8 mouse cellular contexts compared by ENCODE assay signal in the genomic region with DNA sequence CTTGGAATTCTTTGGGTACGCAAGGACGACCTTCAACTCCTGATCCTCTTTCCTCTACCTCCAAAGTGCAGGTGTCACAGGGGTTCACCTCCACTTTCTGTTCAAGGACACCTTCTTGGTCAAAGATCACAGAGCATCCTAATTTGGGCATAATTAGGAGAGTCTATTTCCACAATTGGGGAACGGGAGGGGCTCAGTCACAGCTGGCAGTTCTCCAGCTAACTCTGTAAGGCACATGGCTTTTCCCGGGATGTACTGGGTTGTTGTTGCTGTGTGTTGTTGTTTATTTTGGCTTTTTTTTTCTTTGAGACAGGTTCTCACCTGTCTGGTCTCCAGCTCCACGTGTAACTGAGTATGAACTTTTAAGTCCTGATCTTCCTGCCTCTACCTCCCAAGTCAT. TPM values are rescaled to one million over a fixed set of nuclear protein-coding genes. Genes with fewer than 3 reads are reported as not detected.
DNase-seq lines count a peak whose midpoint lies in the region; ATAC-seq and TF ChIP-seq lines count a peak whose summit lies in the region.

No protein-coding gene starts in this region.

- no peaks in the 10 kb centered on the region for H3K9me3 ChIP-seq in embryonic facial prominence, embryonic 10.5 days
- H3K9me3 ChIP-seq in intestine, postnatal 0 days (ENCODE audit: control insufficient read depth): no peaks in the 10 kb centered on the region
- H3K9me3 ChIP-seq in neural tube, embryonic 12.5 days: no peaks in the 10 kb centered on the region

- H3K27ac ChIP-seq in kidney, adult 2 months (ENCODE audit: insufficient read depth, low read depth, low read length): peak overlapping the region; percentile 9; the same call in 1 of the 2 replicates
- no peak overlapping the region for H3K27ac ChIP-seq in embryonic facial prominence, embryonic 10.5 days (replicated peaks)
- no peak overlapping the region; the same call in 1 of the 2 replicates for H3K27ac ChIP-seq in intestine, postnatal 0 days (ENCODE audit: low read depth, low read length)
- no peak overlapping the region for H3K27ac ChIP-seq in neural tube, embryonic 12.5 days

- no peaks in the 10 kb centered on the region for H3K27me3 ChIP-seq in kidney, adult 2 months (replicated peaks; ENCODE audit: control insufficient read depth, insufficient read depth, low read length)
- peaks cover 50% of the 10 kb centered on the region for H3K27me3 ChIP-seq in embryonic facial prominence, embryonic 10.5 days (replicated peaks; ENCODE audit: low read depth, poor library complexity, severe bottlenecking)
- H3K27me3 ChIP-seq in intestine, postnatal 0 days (replicated peaks; ENCODE audit: control insufficient read depth, insufficient read depth, low read length): no peaks in the 10 kb centered on the region
- peaks cover 20% of the 10 kb centered on the region for H3K27me3 ChIP-seq in neural tube, embryonic 12.5 days (replicated peaks)

- TF ChIP-seq POLR2A in kidney, adult 2 months (IDR thresholded peaks at IDR 0.05; ENCODE audit: low read depth, low read length): no peak

- 28% methylated on average over 5 of the region's 5 CpGs for WGBS in kidney, adult 2 months
- 45% methylated on average over 5 of the region's 5 CpGs for WGBS in embryonic facial prominence, embryonic 10.5 days
- WGBS in intestine, postnatal 0 days: 40% methylated on average over 5 of the region's 5 CpGs
- 43% methylated on average over 5 of the region's 5 CpGs for WGBS in neural tube, embryonic 12.5 days

- H3K9ac ChIP-seq in intestine, postnatal 0 days (ENCODE audit: low read depth, low read length): peak overlapping the region; percentile 67; the same call in 1 of the 2 replicates
- 0 out of 2 replicates have a peak overlapping the region, but pooled peaks have one; percentile 59 for H3K9ac ChIP-seq in neural tube, embryonic 12.5 days

- peaks cover 3% of the 10 kb centered on the region; the same call in 1 of the 2 replicates for H3K4me1 ChIP-seq in kidney, adult 2 months (ENCODE audit: control insufficient read depth, insufficient read depth, low read length)
- H3K4me1 ChIP-seq in embryonic facial prominence, embryonic 10.5 days: peaks cover 12% of the 10 kb centered on the region
- no peaks in the 10 kb centered on the region for H3K4me1 ChIP-seq in intestine, postnatal 0 days (replicated peaks; ENCODE audit: control insufficient read depth, insufficient read depth, low read length)
- H3K4me1 ChIP-seq in neural tube, embryonic 12.5 days: peaks cover 6% of the 10 kb centered on the region

- H3K4me3 ChIP-seq in kidney, adult 2 months (ENCODE audit: insufficient read depth, low read depth, low read length): peak overlapping the region; percentile 68
- peak overlapping the region; percentile 67 for H3K4me3 ChIP-seq in embryonic facial prominence, embryonic 10.5 days
- H3K4me3 ChIP-seq in intestine, postnatal 0 days (ENCODE audit: low read depth, low read length): peak overlapping the region; percentile 61
- H3K4me3 ChIP-seq in neural tube, embryonic 12.5 days: peak overlapping the region; percentile 41

- no peak for ATAC-seq in intestine, postnatal 0 days
- 0 out of 2 replicates have a peak, but pooled peaks have one; percentile 12 for ATAC-seq in neural tube, embryonic 12.5 days (ENCODE audit: low FRiP score, low read depth)

- peak overlapping the region; percentile 98 for H3K4me2 ChIP-seq in intestine, postnatal 0 days (replicated peaks; ENCODE audit: low read depth)
- H3K4me2 ChIP-seq in neural tube, embryonic 12.5 days (replicated peaks): peak overlapping the region; percentile 87

- TF ChIP-seq CTCF in kidney, adult 2 months (conservative IDR thresholded peaks at IDR 0.05; ENCODE audit: insufficient read depth, insufficient read length, low read depth, low read length): no peak
- no peak for TF ChIP-seq CTCF in intestine, postnatal 0 days (IDR thresholded peaks at IDR 0.05; ENCODE audit: low read depth)

- DNase-seq in kidney, adult 2 months: peak; percentile 15
- DNase-seq in kidney, adult 18-20 months: no peak
- DNase-seq in embryonic facial prominence, embryonic 10.5 days (ENCODE audit: low spot score): no peak
- DNase-seq in adrenal gland, postnatal 4 days (ENCODE audit: low spot score in 2 of 2): no peak
- no peak for DNase-seq in frontal cortex, postnatal 14 days (ENCODE audit: low spot score in 2 of 2)
- no peak for DNase-seq in adrenal gland, postnatal 25 days

- H3K36me3 ChIP-seq in kidney, adult 2 months (ENCODE audit: control insufficient read depth, insufficient read depth, low read length): no peaks in the 10 kb centered on the region
- no peaks in the 10 kb centered on the region for H3K36me3 ChIP-seq in embryonic facial prominence, embryonic 10.5 days (replicated peaks)
- H3K36me3 ChIP-seq in intestine, postnatal 0 days (ENCODE audit: control insufficient read depth, insufficient read depth): no peaks in the 10 kb centered on the region
- H3K36me3 ChIP-seq in neural tube, embryonic 12.5 days: no peaks in the 10 kb centered on the region

RNA-seq across cellular contexts. Expression of a gene that starts 0.5 kb away (rescaled TPM):
- 8.8 and 9.6 TPM in 2 replicates for polyA plus RNA-seq in kidney, adult 2 months (2012; rRNA removed)
- 0.44 and 0.71 TPM in 2 replicates for polyA plus RNA-seq in embryonic facial prominence, embryonic 10.5 days (2016; fragmentation: Nextera tagmentation; extraction: Ambion mirVana)
- 5.8 and 6.5 TPM in 2 replicates for polyA plus RNA-seq in intestine, postnatal 0 days (2015; fragmentation: Nextera tagmentation; extraction: Ambion mirVana)
- polyA plus RNA-seq in neural tube, embryonic 12.5 days (2016; fragmentation: Nextera tagmentation; extraction: Ambion mirVana): 1.2 TPM in 2 replicates
- total RNA-seq in adrenal gland, postnatal 4 days (2021): 10 to 100 TPM in 1 of 2 experiments, 1 to 10 TPM in 1; 8.8 to 10.0 TPM
- total RNA-seq in adrenal gland, postnatal 25 days (2021): 3.7 and 5.5 TPM in 2 replicates

RNA-seq across cellular contexts. Expression of a gene that starts 6.6 kb away (rescaled TPM):
- 14.5 and 15.1 TPM in 2 replicates for polyA plus RNA-seq in kidney, adult 2 months (2012; rRNA removed)
- 17.7 and 18.4 TPM in 2 replicates for polyA plus RNA-seq in embryonic facial prominence, embryonic 10.5 days (2016; fragmentation: Nextera tagmentation; extraction: Ambion mirVana)
- 13.5 and 15.1 TPM in 2 replicates for polyA plus RNA-seq in intestine, postnatal 0 days (2015; fragmentation: Nextera tagmentation; extraction: Ambion mirVana)
- polyA plus RNA-seq in neural tube, embryonic 12.5 days (2016; fragmentation: Nextera tagmentation; extraction: Ambion mirVana): 38.6 and 44.8 TPM in 2 replicates
- total RNA-seq in adrenal gland, postnatal 4 days (2021): 10 to 100 TPM; 13.8 to 14.8 TPM
- total RNA-seq in adrenal gland, postnatal 25 days (2021): 16.3 and 17.5 TPM in 2 replicates
